Mouse (Mus musculus): ENCODE results near the gene Col25a1. TPM values are rescaled to one million over a fixed set of nuclear protein-coding genes. Genes with fewer than 3 reads are reported as not detected.

The Col25a1 gene
- total RNA-seq, 2 experiments from 2014 or later = 0.16 to 0.33 TPM

- no peak for DNase-seq
- intact Hi-C loops (cut with DNase I) = no loop called here
These were observed 497.1 kb downstream of the Col25a1 start for GRCm38 (mm10) chr3:130628358-130628757.

DNA sequence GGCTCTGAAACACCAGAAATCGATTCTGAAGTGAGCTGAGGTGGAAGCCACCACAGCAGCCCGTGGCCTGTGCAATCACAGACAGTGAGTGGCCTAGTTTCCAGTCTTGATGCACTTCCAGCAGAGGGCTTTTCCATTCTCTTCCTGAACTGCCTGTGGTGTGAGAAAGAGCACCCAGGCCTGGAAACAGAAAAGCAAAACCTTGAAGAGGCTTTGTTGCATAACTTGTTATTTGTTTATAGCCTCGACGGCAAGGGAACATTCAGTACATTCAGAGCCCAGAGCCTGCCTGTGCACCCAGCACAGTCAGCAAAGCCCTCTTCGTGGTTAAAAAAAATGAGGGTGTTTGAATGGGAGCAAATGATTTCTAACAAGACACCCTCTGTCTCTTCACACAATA, 502.6 kb downstream of the Col25a1 start:
- intact Hi-C loops (cut with DNase I) = no loop called here
- peak in 1 of 2 experiments; percentile 18 for DNase-seq

DNA sequence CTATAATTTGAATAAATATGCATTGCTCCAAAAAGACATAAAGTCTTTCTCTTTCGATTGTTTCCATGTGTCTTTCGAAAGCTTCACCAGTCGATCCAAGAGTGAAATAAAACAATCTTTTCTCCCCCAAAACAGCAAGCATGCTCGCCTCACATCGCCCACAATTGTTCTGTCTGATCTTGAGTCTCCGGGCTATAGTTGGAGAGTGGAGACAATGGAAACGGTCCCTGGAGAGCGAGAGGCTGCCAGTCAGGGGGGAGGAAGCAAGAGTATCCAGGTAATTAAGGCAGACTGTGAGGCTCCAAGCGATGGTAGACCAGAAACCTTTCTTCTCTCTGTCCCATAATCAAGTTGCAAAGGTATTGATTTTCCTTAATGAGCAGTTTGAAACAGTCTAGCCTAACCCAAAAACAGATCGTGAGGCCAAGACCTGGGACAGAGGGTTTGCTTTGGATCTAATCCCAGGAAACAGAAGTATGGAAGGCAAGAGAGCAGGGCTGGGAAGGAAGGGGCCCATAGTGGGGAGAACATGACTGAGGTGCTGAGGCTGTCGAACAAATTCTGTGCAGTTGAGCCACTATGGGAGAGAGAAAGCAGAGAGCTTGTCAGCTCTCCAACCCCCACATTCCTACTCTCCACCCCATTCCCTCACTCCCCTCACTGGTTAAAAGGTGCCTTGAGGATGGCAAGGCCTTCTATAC, 515.0 kb downstream of the Col25a1 start:
- DNase-seq = no peak
- intact Hi-C loops (cut with DNase I) = no loop called here

Other genes with a start within 250 kb of the Col25a1 start
- 10 to 100 TPM; 12.5 to 13.6 TPM for gene Casp6, start 230.1 kb upstream of the Col25a1 start, total RNA-seq (2021)
- gene Mcub, start 161.3 kb upstream of the Col25a1 start, total RNA-seq (2021) = 1 to 10 TPM; 2.4 to 2.7 TPM
- gene Sec24b, start 69.9 kb upstream of the Col25a1 start, total RNA-seq (2021) = 10 to 100 TPM; 28.4 to 35.1 TPM